Mouse (Mus musculus) CH12.LX (cell line): ENCODE measurements around the gene Cacna2d4. TPM values are rescaled to one million over a fixed set of nuclear protein-coding genes. Genes with fewer than 3 reads are reported as not detected.

Source experiments
- DNase-seq: peaks from one replicate; pipeline ENCODE4 v3.0.0-alpha.2; 2013; ENCODE audit errors: extremely low read depth
- H3K27ac ChIP-seq: 2 replicates; pipeline ENCODE4 v1.5.1; 2012; ENCODE audit warnings: low read depth, mild to moderate bottlenecking, control low read depth, moderate library complexity; ENCODE audit not compliant: insufficient read depth
- H3K27me3 ChIP-seq: replicated peaks from 2 replicates; pipeline ENCODE3; 2012; ENCODE audit warnings: inconsistent platforms
- H3K36me3 ChIP-seq, 2 experiments: replicated peaks in 1 of 2; 2 replicates each; pipeline versions ENCODE3 to v1.6.1; 2012; ENCODE audit warnings: inconsistent platforms in 1 of 2, low read length in 1 of 2, mild to moderate bottlenecking in 1 of 2, mixed read lengths in 1 of 2, moderate library complexity in 1 of 2; ENCODE audit not compliant: control insufficient read depth in 1 of 2, insufficient read depth in 1 of 2
- H3K4me1 ChIP-seq, 2 experiments: 2 replicates each; pipeline ENCODE4 v1.6.1; 2012; ENCODE audit warnings: inconsistent platforms in 1 of 2, moderate library complexity in 1 of 2; ENCODE audit not compliant: insufficient read depth in 2 of 2, control insufficient read depth in 1 of 2
- H3K4me2 ChIP-seq: 2 replicates; pipeline ENCODE4 v1.6.1; 2012; ENCODE audit warnings: low read depth, mild to moderate bottlenecking, control low read depth; ENCODE audit not compliant: poor library complexity, insufficient read depth, severe bottlenecking
- H3K4me3 ChIP-seq, 3 experiments: fragments of 150-350 bp in 1 of 3; sonication (generic) in 1 of 3; replicated peaks in 1 of 3; 2 replicates each; pipeline versions ENCODE3 to v1.5.1; 2011 to 2012; ENCODE audit warnings: low read depth in 2 of 3, low read length in 2 of 3, mild to moderate bottlenecking in 2 of 3, moderate library complexity in 2 of 3, control low read depth in 1 of 3, improper control_type of control experiment in 1 of 3, inconsistent platforms in 1 of 3, mixed read lengths in 1 of 3; ENCODE audit not compliant: poor library complexity in 1 of 3
- H3K79me2 ChIP-seq: replicated peaks from 2 replicates; pipeline ENCODE4 v1.6.1; 2012; ENCODE audit warnings: mild to moderate bottlenecking, moderate library complexity; ENCODE audit not compliant: control insufficient read depth, poor library complexity, insufficient read depth, severe bottlenecking; ENCODE audit errors: extremely low read depth
- H3K9ac ChIP-seq: 2 replicates; pipeline ENCODE4 v1.6.1; 2012; ENCODE audit warnings: low read depth, mild to moderate bottlenecking, control low read depth, moderate library complexity; ENCODE audit not compliant: insufficient read depth
- H3K9me3 ChIP-seq: replicated peaks from 2 replicates; pipeline ENCODE3; 2012; ENCODE audit warnings: low read length, inconsistent platforms, mixed read lengths
- CTCF ChIP-seq, 2 experiments: IDR thresholded peaks in 1 of 2; conservative IDR thresholded peaks in 1 of 2; 2 replicates each; pipeline ENCODE4 v1.5.1; 2011 to 2012; ENCODE audit warnings: low read depth in 2 of 2, low read length in 2 of 2, improper control_type of control experiment in 1 of 2, inconsistent platforms in 1 of 2, mild to moderate bottlenecking in 1 of 2, moderate library complexity in 1 of 2
- EP300 ChIP-seq: IDR thresholded peaks from 2 replicates; pipeline ENCODE4 v1.6.1; 2011; ENCODE audit warnings: low read length, improper control_type of control experiment
- ETS1 ChIP-seq: conservative IDR thresholded peaks from 2 replicates; pipeline ENCODE4 v1.6.1; 2012; ENCODE audit warnings: low read depth, mild to moderate bottlenecking, inconsistent platforms, low read length, improper control_type of control experiment, moderate library complexity
- IRF4 ChIP-seq: IDR thresholded peaks from 2 replicates; pipeline ENCODE4 v1.6.1; 2014; ENCODE audit warnings: low read depth, mild to moderate bottlenecking, inconsistent platforms, low read length, improper control_type of control experiment
- JUN ChIP-seq: IDR thresholded peaks from 2 replicates; pipeline ENCODE4 v1.6.1; 2011; ENCODE audit warnings: low read depth, mild to moderate bottlenecking, low read length, improper control_type of control experiment, moderate library complexity; ENCODE audit not compliant: insufficient read depth
- KAT2A ChIP-seq: IDR thresholded peaks from 2 replicates; pipeline ENCODE4 v1.6.1; 2012; ENCODE audit warnings: low read length, improper control_type of control experiment, inconsistent platforms; ENCODE audit not compliant: insufficient replicate concordance
- MAFK ChIP-seq: IDR thresholded peaks from 2 replicates; pipeline ENCODE4 v1.6.1; 2011; ENCODE audit warnings: low read length, improper control_type of control experiment; ENCODE audit not compliant: insufficient replicate concordance
- MAX ChIP-seq: IDR thresholded peaks from 2 replicates; pipeline ENCODE4 v1.6.1; 2011; ENCODE audit warnings: low read length, improper control_type of control experiment
- MXI1 ChIP-seq: IDR thresholded peaks from 2 replicates; pipeline ENCODE4 v1.6.1; 2011; ENCODE audit warnings: mild to moderate bottlenecking, low read depth, low read length, improper control_type of control experiment
- POLR2A ChIP-seq: IDR thresholded peaks from 2 replicates; pipeline ENCODE4 v1.6.1; 2011; ENCODE audit warnings: low read depth, mild to moderate bottlenecking, improper control_type of control experiment, low read length
- RCOR1 ChIP-seq: conservative IDR thresholded peaks from 2 replicates; pipeline ENCODE4 v1.6.1; 2012; ENCODE audit warnings: low read depth, mild to moderate bottlenecking, inconsistent platforms, low read length, improper control_type of control experiment
- TBP ChIP-seq: conservative IDR thresholded peaks from 2 replicates; pipeline ENCODE4 v1.6.1; 2011; ENCODE audit warnings: low read depth, low read length, improper control_type of control experiment
- UBTF ChIP-seq: IDR thresholded peaks from 2 replicates; pipeline ENCODE4 v1.6.1; 2012; ENCODE audit warnings: low read depth, mild to moderate bottlenecking, inconsistent platforms, low read length, improper control_type of control experiment, moderate library complexity
- ZC3H11A ChIP-seq: IDR thresholded peaks from 2 replicates; pipeline ENCODE4 v1.6.1; 2012; ENCODE audit warnings: low read depth, mild to moderate bottlenecking, inconsistent platforms, low read length, improper control_type of control experiment
- ZKSCAN1 ChIP-seq: IDR thresholded peaks from 2 replicates; pipeline ENCODE4 v1.6.1; 2012; ENCODE audit warnings: low read depth, inconsistent platforms, low read length, improper control_type of control experiment, borderline replicate concordance
- ZMIZ1 ChIP-seq: IDR thresholded peaks from 2 replicates; pipeline ENCODE4 v1.6.1; 2012; ENCODE audit warnings: low read depth, mild to moderate bottlenecking, inconsistent platforms, low read length, improper control_type of control experiment
- ZNF384 ChIP-seq: IDR thresholded peaks from 2 replicates; pipeline ENCODE4 v1.6.1; 2012; ENCODE audit warnings: low read depth, low read length, improper control_type of control experiment, inconsistent platforms
- dilution Hi-C: fragments of 300-500 bp; cut with MboI; formaldehyde crosslinking; loops from 2 replicates; pipeline ENCODE4 v1.14.3; 2020; ENCODE audit warnings: low sequenced_read_pairs; ENCODE audit not compliant: extremely low pct_unique_long_range_greater_than_20kb, extremely low pct_ligation_motif_present
- in situ Hi-C: fragments of 300-500 bp; cut with MboI; formaldehyde crosslinking; loops from 3 replicates; pipeline ENCODE4 v1.14.3; 2019; ENCODE audit warnings: low sequenced_read_pairs, low pct_ligation_motif_present, low pct_unique_long_range_greater_than_20kb, mixed read lengths
- polyA plus RNA-seq: library from polyadenylated mRNA; unstranded; fragments of >175 nt; gene quantifications from 2 replicates; pipeline ENCODE4 v1.2.1, GENCODE M21; 2012; ENCODE audit warnings: low read depth; ENCODE audit not compliant: insufficient read length
- total RNA-seq, 2 experiments: library from RNA; depleted of rRNA; stranded (reverse); fragments of 300-350 nt in 1 of 2; fragments of >200 nt in 1 of 2; gene quantifications; 2 replicates each; pipeline ENCODE4 v1.2.3; 2012 to 2014

The Cacna2d4 gene
- total and polyA plus RNA-seq, 3 experiments = 0.08 to 0.64 (median 0.44) TPM

DNA sequence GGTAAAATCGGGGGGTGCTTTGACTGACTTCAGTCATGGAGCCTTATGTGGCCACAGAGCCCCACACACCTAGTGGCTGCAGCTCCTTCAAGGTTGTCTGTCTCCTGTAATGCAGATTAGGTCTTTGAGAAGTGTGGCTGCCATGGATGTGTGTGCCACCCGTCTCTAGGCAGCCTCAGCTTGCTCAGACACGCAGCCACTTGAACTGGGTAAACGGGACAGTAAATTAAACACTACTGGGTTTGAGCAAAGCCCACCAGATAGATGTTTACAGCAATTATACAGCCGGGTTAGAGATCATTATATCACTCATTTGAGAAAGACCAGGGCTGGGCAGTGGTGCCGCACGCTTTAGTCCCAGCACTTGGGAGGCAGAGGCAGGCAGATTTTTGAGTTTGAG lies 41.7 kb upstream of the Cacna2d4 start:
- Histone ChIP-seq H3K9ac (no peak overlapping the region), H3K36me3 (peaks cover 6 to 20% of the 10 kb centered on the region in 2 experiments), H3K27ac (no peak overlapping the region), H3K27me3 (no peaks in the 10 kb centered on the region), H3K79me2 (no peaks in the 10 kb centered on the region), H3K9me3 (no peaks in the 10 kb centered on the region), H3K4me1 (no peaks in the 10 kb centered on the region), H3K4me2 (no peak overlapping the region), H3K4me3 (no peak overlapping the region)
- dilution Hi-C loops (no loop called here), in situ Hi-C loops (no loop called here)
- DNase-seq = no peak
- TF ChIP-seq TBP (no peak), RCOR1 (no peak), JUN (no peak), MAFK (no peak), EP300 (no peak), IRF4 (no peak), MAX (no peak)

DNA sequence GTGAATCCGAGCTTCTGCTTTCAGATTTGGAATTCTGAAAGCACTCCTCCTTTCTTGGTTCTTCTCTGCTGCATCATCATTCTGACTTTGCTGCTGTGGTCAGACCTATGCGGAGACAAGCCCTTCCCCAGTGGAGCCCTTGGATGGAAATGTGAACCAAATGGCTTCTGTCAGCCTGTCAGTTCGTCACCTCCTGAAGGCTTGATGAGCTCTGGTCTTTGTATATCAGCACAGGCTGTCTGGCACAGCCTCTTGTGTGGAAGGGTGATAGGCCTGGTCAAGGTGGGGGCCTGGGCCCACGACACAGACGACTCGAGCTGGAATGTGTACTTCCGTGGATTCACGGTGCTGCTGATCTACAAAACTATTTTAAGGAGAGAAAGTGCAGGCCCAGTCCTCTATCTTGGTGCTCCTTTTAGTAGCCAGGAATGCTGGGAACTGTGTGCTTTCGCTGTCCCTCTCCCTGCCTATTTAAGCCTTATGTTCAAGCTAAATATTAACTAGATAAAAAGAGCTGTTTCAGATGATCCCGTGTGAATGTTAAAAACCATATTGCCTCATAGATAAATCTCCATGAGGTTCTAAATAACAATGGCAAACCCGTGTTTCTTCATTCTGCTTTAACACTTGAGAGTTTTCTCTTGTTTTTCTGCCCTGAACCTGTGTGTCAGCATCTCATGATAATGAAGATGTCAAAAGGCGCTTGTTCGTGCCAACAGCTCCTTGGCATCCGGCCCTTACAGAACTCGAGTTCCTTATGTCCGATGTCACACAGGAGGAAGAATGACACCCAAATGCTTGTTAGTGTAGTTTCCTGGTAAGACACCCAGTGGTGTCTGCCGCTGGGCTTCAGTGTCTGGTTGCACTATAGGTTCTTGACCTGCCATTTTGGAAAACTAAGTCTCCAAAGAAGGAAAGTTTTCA lies 39.7 kb upstream of the Cacna2d4 start, which contains the start of gene Cacna1c:
Cacna1c (minus strand) TSS at position 37 of the 924 bp plus-strand sequence.
- TF ChIP-seq ZKSCAN1 (no peak), MXI1 (no peak), CTCF (conservative IDR thresholded peaks at IDR 0.05 in 1 of 2, IDR thresholded peaks at IDR 0.05 in 1 of 2; ENCODE audit: low read depth in 2 of 2, low read length in 2 of 2) (no peak), ZNF384 (no peak), ETS1 (no peak), IRF4 (no peak), ZMIZ1 (no peak), ZC3H11A (no peak), KAT2A (no peak), UBTF (no peak), RCOR1 (no peak), POLR2A (no peak)
- TF ChIP-seq, all 38 proteins: peak for 0
- Histone ChIP-seq H3K79me2 (no peaks in the 10 kb centered on the region), H3K9me3 (no peaks in the 10 kb centered on the region), H3K4me2 (no peak within 1 kb of the TSS), H3K4me3 (no peak within 1 kb of the TSS), H3K27me3 (no peaks in the 10 kb centered on the region), H3K36me3 (peaks cover 5 to 11% of the 10 kb centered on the region in 2 experiments), H3K4me1 (no peaks in the 10 kb centered on the region), H3K27ac (no peak within 1 kb of the TSS), H3K9ac (no peak within 1 kb of the TSS)
- dilution Hi-C loops (no loop called here), in situ Hi-C loops (no loop called here)
- DNase-seq = no peak
